Mouse (Mus musculus): ENCODE measurements around the gene Mrpl23.

Mrpl23 gene

GRCm38 (mm10) chr7:142532671-142533058, at the start of gene Mrpl23:
Gene Mrpl23, plus strand, starts transcription at chr7:142532686.
- no peak for DNase-seq

- no peak for DNase-seq
Observed at GRCm38 (mm10) chr7:142483136-142483535, 49.4 kb upstream of the Mrpl23 start.

GRCm38 (mm10) chr7:142484780-142485179, 47.7 kb upstream of the Mrpl23 start:
- DNase-seq, result no peak

GRCm38 (mm10) chr7:142486751-142487162, 45.7 kb upstream of the Mrpl23 start:
- no peak for DNase-seq

GRCm38 (mm10) chr7:142487341-142487859, 45.1 kb upstream of the Mrpl23 start:
- peak; percentile 48 for DNase-seq

GRCm38 (mm10) chr7:142488053-142488452, 44.4 kb upstream of the Mrpl23 start:
- DNase-seq, result no peak

GRCm38 (mm10) chr7:142493535-142493934, 39.0 kb upstream of the Mrpl23 start:
- no peak for DNase-seq

GRCm38 (mm10) chr7:142496158-142496557, 36.3 kb upstream of the Mrpl23 start:
- no peak for DNase-seq

GRCm38 (mm10) chr7:142496800-142497199, 35.7 kb upstream of the Mrpl23 start:
- DNase-seq, result no peak

- DNase-seq, result peak; percentile 45
Observed at GRCm38 (mm10) chr7:142497775-142498174, 34.7 kb upstream of the Mrpl23 start.

- DNase-seq, result no peak
Observed at GRCm38 (mm10) chr7:142498575-142498974, 33.9 kb upstream of the Mrpl23 start, which contains the start of gene Tnnt3. Gene Tnnt3, plus strand, starts transcription at chr7:142498836.

- no peak for DNase-seq
Observed at GRCm38 (mm10) chr7:142499010-142499721, 33.3 kb upstream of the Mrpl23 start.

GRCm38 (mm10) chr7:142500032-142500431, 32.5 kb upstream of the Mrpl23 start:
- DNase-seq, result no peak

- DNase-seq, result no peak
Observed at GRCm38 (mm10) chr7:142503206-142503605, 29.3 kb upstream of the Mrpl23 start.

GRCm38 (mm10) chr7:142505942-142506341, 26.5 kb upstream of the Mrpl23 start:
- no peak for DNase-seq

GRCm38 (mm10) chr7:142506501-142506900, 26.0 kb upstream of the Mrpl23 start:
- no peak for DNase-seq

- no peak for DNase-seq
Observed at GRCm38 (mm10) chr7:142507453-142507852, 25.0 kb upstream of the Mrpl23 start.

GRCm38 (mm10) chr7:142509518-142509917, 23.0 kb upstream of the Mrpl23 start:
- no peak for DNase-seq

GRCm38 (mm10) chr7:142510021-142510777, 22.3 kb upstream of the Mrpl23 start:
- DNase-seq, result no peak

- DNase-seq, result no peak
Observed at GRCm38 (mm10) chr7:142514048-142514447, 18.4 kb upstream of the Mrpl23 start.

GRCm38 (mm10) chr7:142516221-142516978, 16.1 kb upstream of the Mrpl23 start:
- no peak for DNase-seq

GRCm38 (mm10) chr7:142517531-142517930, 15.0 kb upstream of the Mrpl23 start:
- no peak for DNase-seq

GRCm38 (mm10) chr7:142520331-142520730, 12.2 kb upstream of the Mrpl23 start:
- DNase-seq, result no peak
